Mouse (Mus musculus) thymus, adult 2 months (tissue): ENCODE measurements around the gene Hnrnpl. TPM values are rescaled to one million over a fixed set of nuclear protein-coding genes. Genes with fewer than 3 reads are reported as not detected.

Experiments
- DNase-seq: peaks from one replicate; pipeline ENCODE4 v3.0.0; 2021
- H3K27ac ChIP-seq: fragments of 200-500 bp; 2 replicates; pipeline ENCODE4 v1.5.1; 2012; ENCODE audit warnings: low read length, control low read depth; ENCODE audit not compliant: control insufficient read depth, insufficient read depth
- H3K27me3 ChIP-seq: fragments of 200-500 bp; 2 replicates; pipeline ENCODE4 v1.6.1; 2012; ENCODE audit warnings: mild to moderate bottlenecking, low read length, moderate library complexity, mixed read lengths; ENCODE audit not compliant: control insufficient read depth, insufficient read depth
- H3K36me3 ChIP-seq: fragments of 200-500 bp; 2 replicates; pipeline ENCODE4 v1.6.1; 2012; ENCODE audit warnings: mild to moderate bottlenecking, low read length, moderate library complexity; ENCODE audit not compliant: control insufficient read depth, insufficient read depth
- H3K4me1 ChIP-seq: fragments of 200-500 bp; replicated peaks from 2 replicates; pipeline ENCODE4 v1.6.1; 2012; ENCODE audit warnings: low read length; ENCODE audit not compliant: control insufficient read depth, insufficient read depth
- H3K4me3 ChIP-seq: fragments of 200-500 bp; 2 replicates; pipeline ENCODE4 v1.5.1; 2012; ENCODE audit warnings: mild to moderate bottlenecking, low read length, control low read depth, moderate library complexity; ENCODE audit not compliant: control insufficient read depth, insufficient read depth
- CTCF ChIP-seq: fragments of 200-500 bp; IDR thresholded peaks from 2 replicates; pipeline ENCODE4 v1.5.1; 2012; ENCODE audit warnings: mild to moderate bottlenecking, control low read depth, low read length, moderate library complexity, borderline replicate concordance; ENCODE audit not compliant: control insufficient read depth, poor library complexity, insufficient read depth; ENCODE audit errors: extremely low read depth
- POLR2A ChIP-seq: fragments of 200-500 bp; IDR thresholded peaks from 2 replicates; pipeline ENCODE4 v1.6.1; 2012; ENCODE audit warnings: mild to moderate bottlenecking, low read length, control low read depth, moderate library complexity; ENCODE audit not compliant: control insufficient read depth, poor library complexity, insufficient read depth; ENCODE audit errors: extremely low read depth
- WGBS: fragments of 180-500 bp; shearing (Covaris S2); methylation state at CpG from one replicate; pipeline ENCODE4 v1.1.7; 2018; 5-methylcytosine and 5-hydroxymethylcytosine counted together
- polyA plus RNA-seq: library from polyadenylated mRNA; depleted of rRNA; stranded (reverse); fragments of >200 nt; gene quantifications from 2 replicates; pipeline ENCODE4 v1.2.3, GENCODE M21; 2012

The Hnrnpl gene
- polyA plus RNA-seq, 1 experiment, result 568 TPM

- no peak overlapping the region for H3K4me3 ChIP-seq
- no peak for DNase-seq
- H3K36me3 ChIP-seq, result peaks cover 82% of the 10 kb centered on the region
- 79% methylated on average over 9 of the region's 9 CpGs for WGBS
- H3K27ac ChIP-seq, result no peak overlapping the region
- no peak for TF ChIP-seq CTCF
- no peak for TF ChIP-seq POLR2A
- H3K4me1 ChIP-seq, result peaks cover 34% of the 10 kb centered on the region
- H3K27me3 ChIP-seq, result no peaks in the 10 kb centered on the region
Observed at GRCm38 (mm10) chr7:28816201-28816600, 7.9 kb downstream of the Hnrnpl start.

- DNase-seq, result no peak
- 96% methylated on average over 10 of the region's 10 CpGs for WGBS
- Histone ChIP-seq H3K27me3 (no peaks in the 10 kb centered on the region), H3K36me3 (peaks cover 90% of the 10 kb centered on the region), H3K4me1 (peaks cover 34% of the 10 kb centered on the region), H3K27ac (no peak overlapping the region), H3K4me3 (no peak overlapping the region)
- TF ChIP-seq POLR2A, result no peak
- TF ChIP-seq CTCF, result no peak
Observed at GRCm38 (mm10) chr7:28816920-28817319, 8.6 kb downstream of the Hnrnpl start.

- Histone ChIP-seq H3K27me3 (no peaks in the 10 kb centered on the region), H3K36me3 (peaks cover 96% of the 10 kb centered on the region), H3K4me3 (no peak overlapping the region), H3K4me1 (peaks cover 28% of the 10 kb centered on the region), H3K27ac (no peak overlapping the region)
- DNase-seq, result no peak
- WGBS, result 95% methylated on average over 6 of the region's 6 CpGs
- TF ChIP-seq POLR2A (no peak), CTCF (no peak)
Observed at GRCm38 (mm10) chr7:28817524-28817923, 9.2 kb downstream of the Hnrnpl start.

- no peak overlapping the region for H3K4me3 ChIP-seq
- DNase-seq, result no peak
- 90% methylated on average over 4 of the region's 4 CpGs for WGBS
- no peak for TF ChIP-seq CTCF
- TF ChIP-seq POLR2A, result no peak
- peaks cover 26% of the 10 kb centered on the region for H3K4me1 ChIP-seq
- no peaks in the 10 kb centered on the region for H3K27me3 ChIP-seq
- H3K27ac ChIP-seq, result no peak overlapping the region
- peaks cover 96% of the 10 kb centered on the region for H3K36me3 ChIP-seq
Observed at GRCm38 (mm10) chr7:28817957-28818356, 9.6 kb downstream of the Hnrnpl start.

GRCm38 (mm10) chr7:28818436-28818835 lies 10.1 kb downstream of the Hnrnpl start:
- H3K27ac ChIP-seq, result no peak overlapping the region
- TF ChIP-seq POLR2A, result no peak
- no peak for TF ChIP-seq CTCF
- no peaks in the 10 kb centered on the region for H3K27me3 ChIP-seq
- 89% methylated on average over 18 of the region's 18 CpGs for WGBS
- H3K4me1 ChIP-seq, result peaks cover 24% of the 10 kb centered on the region
- DNase-seq, result no peak
- H3K36me3 ChIP-seq, result peaks cover 92% of the 10 kb centered on the region
- no peak overlapping the region for H3K4me3 ChIP-seq

- H3K27ac ChIP-seq, result no peak overlapping the region
- 93% methylated on average over 4 of the region's 4 CpGs for WGBS
- peaks cover 86% of the 10 kb centered on the region for H3K36me3 ChIP-seq
- H3K4me1 ChIP-seq, result peaks cover 25% of the 10 kb centered on the region
- no peak for DNase-seq
- no peaks in the 10 kb centered on the region for H3K27me3 ChIP-seq
- no peak overlapping the region for H3K4me3 ChIP-seq
- TF ChIP-seq POLR2A, result no peak
- TF ChIP-seq CTCF, result no peak
Observed at GRCm38 (mm10) chr7:28818861-28819452, 10.6 kb downstream of the Hnrnpl start.

- peaks cover 26% of the 10 kb centered on the region for H3K4me1 ChIP-seq
- no peak overlapping the region for H3K27ac ChIP-seq
- TF ChIP-seq POLR2A, result no peak
- no peak for TF ChIP-seq CTCF
- no peak for DNase-seq
- no peaks in the 10 kb centered on the region for H3K27me3 ChIP-seq
- no peak overlapping the region for H3K4me3 ChIP-seq
- H3K36me3 ChIP-seq, result peaks cover 80% of the 10 kb centered on the region
- 69% methylated on average over 4 of the region's 4 CpGs for WGBS
Observed at GRCm38 (mm10) chr7:28819571-28819970, 11.2 kb downstream of the Hnrnpl start.
